Mouse (Mus musculus): ENCODE data around the gene Dock3. TPM values are rescaled to one million over a fixed set of nuclear protein-coding genes. Genes with fewer than 3 reads are reported as not detected.

Dock3 gene
- polyA plus RNA-seq, 1 experiment, result 4.5 TPM

DNA sequence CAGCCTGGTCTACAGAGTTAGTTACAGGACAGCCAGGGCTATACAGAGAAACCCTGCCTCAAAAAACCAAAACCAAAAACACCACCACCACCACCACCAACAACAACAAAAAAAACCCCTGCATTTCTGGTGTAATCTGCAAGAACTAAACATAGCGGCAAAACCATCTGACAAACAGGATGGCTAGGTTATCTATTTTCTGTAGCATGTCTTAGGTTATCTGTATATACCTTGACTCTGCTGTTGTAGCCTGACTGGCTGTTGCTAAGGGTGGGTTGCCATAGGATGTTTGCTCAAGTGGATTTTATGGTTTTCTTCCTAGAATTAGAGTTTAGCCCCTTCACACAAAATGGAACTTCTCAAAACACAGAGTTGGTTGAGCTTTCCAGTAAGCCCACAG, 38.1 kb upstream of the Dock3 start:
- no peak overlapping the region for H3K27ac ChIP-seq (ENCODE audit: insufficient read depth, low read length)
- TF ChIP-seq CTCF (IDR thresholded peaks at IDR 0.05; ENCODE audit: low read depth, low read length) (no peak), EP300 (IDR thresholded peaks at IDR 0.05; ENCODE audit: insufficient read depth, low read depth, low read length) (no peak), POLR2A (IDR thresholded peaks at IDR 0.05; ENCODE audit: insufficient read depth, low read length) (no peak)
- peaks cover 4% of the 10 kb centered on the region for H3K4me1 ChIP-seq (ENCODE audit: control insufficient read depth, insufficient read depth, low read length)
- no peaks in the 10 kb centered on the region for H3K9me3 ChIP-seq (replicated peaks; ENCODE audit: control insufficient read depth, insufficient read depth, low read length, poor library complexity, severe bottlenecking)
- H3K27me3 ChIP-seq (ENCODE audit: control insufficient read depth, insufficient read depth, low read length, poor library complexity, severe bottlenecking), result no peaks in the 10 kb centered on the region
- no peaks in the 10 kb centered on the region for H3K36me3 ChIP-seq (ENCODE audit: control insufficient read depth, insufficient read depth, low read length, poor library complexity, severe bottlenecking)
- no peak overlapping the region for H3K4me3 ChIP-seq (ENCODE audit: low read depth, low read length)
- no peak overlapping the region for H3K9ac ChIP-seq (ENCODE audit: low read depth, poor library complexity, severe bottlenecking)

DNA sequence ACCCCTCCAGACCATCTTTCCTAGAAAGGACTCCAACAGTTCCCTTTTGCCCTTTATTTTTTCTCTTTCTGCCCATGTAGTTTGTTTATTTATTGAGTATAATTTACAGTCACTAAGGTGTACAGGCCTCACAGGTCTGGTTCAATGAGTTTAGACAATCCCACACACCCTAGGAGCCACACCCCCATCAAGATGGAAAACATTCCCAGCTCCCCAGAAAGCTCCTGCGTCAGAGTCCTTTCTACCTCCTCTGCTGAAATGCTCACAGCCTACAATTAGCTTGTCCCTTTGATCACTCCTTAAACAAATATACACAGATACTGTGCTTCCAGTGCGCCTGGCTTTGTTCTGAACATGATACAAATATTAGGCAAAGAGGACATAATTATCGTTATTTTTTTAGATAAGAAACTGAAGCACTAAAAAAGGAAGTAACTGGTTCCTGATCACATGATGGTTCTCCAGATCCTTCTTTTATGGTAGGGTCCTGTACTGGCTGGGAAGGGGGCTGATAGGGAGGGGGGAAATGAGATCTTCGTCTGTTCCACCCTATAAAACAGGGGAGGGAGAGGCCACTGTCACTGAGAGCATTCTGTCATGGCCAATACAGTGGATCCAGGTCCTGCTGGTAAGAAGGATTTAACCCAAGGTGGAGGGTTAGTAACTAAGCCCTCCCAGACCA, 36.2 kb upstream of the Dock3 start:
- H3K4me3 ChIP-seq (ENCODE audit: low read depth, low read length), result no peak overlapping the region
- TF ChIP-seq CTCF (IDR thresholded peaks at IDR 0.05; ENCODE audit: low read depth, low read length), result no peak
- no peak for TF ChIP-seq POLR2A (IDR thresholded peaks at IDR 0.05; ENCODE audit: insufficient read depth, low read length)
- TF ChIP-seq EP300 (IDR thresholded peaks at IDR 0.05; ENCODE audit: insufficient read depth, low read depth, low read length), result no peak
- no peak overlapping the region for H3K9ac ChIP-seq (ENCODE audit: low read depth, poor library complexity, severe bottlenecking)
- H3K9me3 ChIP-seq (replicated peaks; ENCODE audit: control insufficient read depth, insufficient read depth, low read length, poor library complexity, severe bottlenecking), result no peaks in the 10 kb centered on the region
- H3K27ac ChIP-seq (ENCODE audit: insufficient read depth, low read length), result no peak overlapping the region
- H3K4me1 ChIP-seq (ENCODE audit: control insufficient read depth, insufficient read depth, low read length), result peaks cover 4% of the 10 kb centered on the region
- no peaks in the 10 kb centered on the region for H3K27me3 ChIP-seq (ENCODE audit: control insufficient read depth, insufficient read depth, low read length, poor library complexity, severe bottlenecking)
- no peaks in the 10 kb centered on the region for H3K36me3 ChIP-seq (ENCODE audit: control insufficient read depth, insufficient read depth, low read length, poor library complexity, severe bottlenecking)

DNA sequence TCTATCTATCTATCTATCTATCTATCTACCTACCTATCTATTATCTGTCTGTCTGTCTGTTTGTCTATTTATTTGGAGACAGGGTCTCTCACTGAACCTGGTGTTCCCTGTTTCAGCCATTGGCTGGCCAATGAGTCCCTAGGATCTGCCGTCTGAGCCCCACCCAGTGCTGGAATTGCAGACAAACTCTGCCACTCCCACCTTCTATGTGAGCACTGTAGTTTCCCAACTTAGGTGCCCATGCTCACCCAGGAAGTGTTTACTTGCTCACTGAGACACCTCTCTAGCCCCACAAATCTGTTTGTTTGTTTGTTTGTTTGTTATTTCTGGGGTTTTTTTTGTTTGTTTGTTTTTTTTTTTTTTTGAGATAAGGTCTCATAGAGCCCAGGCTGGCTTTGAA, 35.3 kb upstream of the Dock3 start:
- peaks cover 4% of the 10 kb centered on the region for H3K4me1 ChIP-seq (ENCODE audit: control insufficient read depth, insufficient read depth, low read length)
- no peaks in the 10 kb centered on the region for H3K36me3 ChIP-seq (ENCODE audit: control insufficient read depth, insufficient read depth, low read length, poor library complexity, severe bottlenecking)
- H3K4me3 ChIP-seq (ENCODE audit: low read depth, low read length), result no peak overlapping the region
- TF ChIP-seq POLR2A (IDR thresholded peaks at IDR 0.05; ENCODE audit: insufficient read depth, low read length) (no peak), CTCF (IDR thresholded peaks at IDR 0.05; ENCODE audit: low read depth, low read length) (no peak), EP300 (IDR thresholded peaks at IDR 0.05; ENCODE audit: insufficient read depth, low read depth, low read length) (no peak)
- no peak overlapping the region for H3K9ac ChIP-seq (ENCODE audit: low read depth, poor library complexity, severe bottlenecking)
- H3K27ac ChIP-seq (ENCODE audit: insufficient read depth, low read length), result no peak overlapping the region
- no peaks in the 10 kb centered on the region for H3K27me3 ChIP-seq (ENCODE audit: control insufficient read depth, insufficient read depth, low read length, poor library complexity, severe bottlenecking)
- no peaks in the 10 kb centered on the region for H3K9me3 ChIP-seq (replicated peaks; ENCODE audit: control insufficient read depth, insufficient read depth, low read length, poor library complexity, severe bottlenecking)

DNA sequence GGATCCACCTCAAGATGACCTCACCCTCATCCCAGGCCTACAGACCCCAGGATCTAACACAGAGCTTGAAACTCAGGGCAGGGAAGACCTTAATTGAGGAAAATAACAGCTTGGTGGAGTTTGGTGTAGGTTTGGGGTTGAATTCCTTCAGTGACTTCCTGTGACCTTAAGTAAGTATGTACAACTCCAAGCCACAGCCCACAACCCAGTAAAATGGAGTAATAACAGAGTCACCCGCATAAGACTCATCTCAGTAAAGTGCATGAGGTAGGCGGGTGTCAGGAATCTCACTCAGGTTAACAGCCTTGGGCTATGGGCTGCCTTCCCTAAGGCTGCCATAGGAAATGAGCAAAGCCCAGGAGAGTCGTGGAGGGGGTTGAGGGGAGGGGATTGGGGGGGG, 33.0 kb upstream of the Dock3 start:
- no peak for TF ChIP-seq POLR2A (IDR thresholded peaks at IDR 0.05; ENCODE audit: insufficient read depth, low read length)
- TF ChIP-seq CTCF (IDR thresholded peaks at IDR 0.05; ENCODE audit: low read depth, low read length), result no peak
- no peak for TF ChIP-seq EP300 (IDR thresholded peaks at IDR 0.05; ENCODE audit: insufficient read depth, low read depth, low read length)
- Histone ChIP-seq H3K27ac (ENCODE audit: insufficient read depth, low read length) (no peak overlapping the region), H3K9ac (ENCODE audit: low read depth, poor library complexity, severe bottlenecking) (no peak overlapping the region), H3K4me1 (ENCODE audit: control insufficient read depth, insufficient read depth, low read length) (peaks cover 2% of the 10 kb centered on the region), H3K36me3 (ENCODE audit: control insufficient read depth, insufficient read depth, low read length, poor library complexity, severe bottlenecking) (0 out of 2 replicates have a peak, but pooled peaks cover 6% of the 10 kb centered on the region), H3K4me3 (ENCODE audit: low read depth, low read length) (no peak overlapping the region), H3K27me3 (ENCODE audit: control insufficient read depth, insufficient read depth, low read length, poor library complexity, severe bottlenecking) (no peaks in the 10 kb centered on the region), H3K9me3 (replicated peaks; ENCODE audit: control insufficient read depth, insufficient read depth, low read length, poor library complexity, severe bottlenecking) (no peaks in the 10 kb centered on the region)

DNA sequence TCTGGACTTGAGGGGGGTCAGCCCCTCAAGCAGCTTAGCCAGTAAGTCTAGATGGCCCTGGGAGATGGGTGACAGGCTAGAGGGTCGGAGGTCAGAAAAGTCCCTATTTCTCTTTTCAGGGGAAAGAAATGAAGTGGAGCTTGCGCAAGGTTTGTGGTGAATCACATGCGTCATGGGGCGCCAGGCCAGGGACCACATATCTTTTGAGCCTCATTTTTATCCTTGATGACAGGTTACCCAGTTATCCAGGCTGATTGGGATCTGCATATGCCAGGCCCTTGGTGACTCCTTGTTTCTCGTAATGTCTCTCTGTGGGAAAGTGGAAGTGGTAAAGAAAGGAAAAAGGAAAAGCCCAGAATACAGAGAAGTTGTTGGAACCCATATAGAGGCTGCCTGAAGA, 32.2 kb upstream of the Dock3 start:
- Histone ChIP-seq H3K36me3 (ENCODE audit: control insufficient read depth, insufficient read depth, low read length, poor library complexity, severe bottlenecking) (0 out of 2 replicates have a peak, but pooled peaks cover 9% of the 10 kb centered on the region), H3K9me3 (replicated peaks; ENCODE audit: control insufficient read depth, insufficient read depth, low read length, poor library complexity, severe bottlenecking) (no peaks in the 10 kb centered on the region), H3K27me3 (ENCODE audit: control insufficient read depth, insufficient read depth, low read length, poor library complexity, severe bottlenecking) (no peaks in the 10 kb centered on the region), H3K27ac (ENCODE audit: insufficient read depth, low read length) (no peak overlapping the region), H3K4me3 (ENCODE audit: low read depth, low read length) (no peak overlapping the region), H3K9ac (ENCODE audit: low read depth, poor library complexity, severe bottlenecking) (no peak overlapping the region), H3K4me1 (ENCODE audit: control insufficient read depth, insufficient read depth, low read length) (peaks cover 2% of the 10 kb centered on the region)
- TF ChIP-seq CTCF (IDR thresholded peaks at IDR 0.05; ENCODE audit: low read depth, low read length) (no peak), POLR2A (IDR thresholded peaks at IDR 0.05; ENCODE audit: insufficient read depth, low read length) (no peak), EP300 (IDR thresholded peaks at IDR 0.05; ENCODE audit: insufficient read depth, low read depth, low read length) (no peak)

DNA sequence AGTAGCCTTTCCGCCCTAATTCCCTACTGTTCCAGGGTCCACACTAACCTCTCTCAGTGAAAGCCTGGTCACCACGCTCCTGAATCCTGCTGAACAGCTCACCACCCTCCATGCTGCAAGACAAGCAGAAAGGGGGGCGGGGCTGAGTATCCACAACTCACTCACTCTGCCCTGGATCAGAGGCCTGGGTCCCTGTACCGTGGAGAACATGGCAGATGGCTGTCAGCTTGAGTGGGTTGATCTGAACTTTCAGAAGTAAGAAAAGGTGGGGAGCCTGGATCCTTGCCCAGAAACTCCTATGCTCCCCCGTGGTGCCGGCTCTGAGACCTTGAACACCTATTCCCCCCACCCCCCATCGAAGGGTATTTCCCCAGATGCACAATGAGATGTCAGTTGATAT, 30.7 kb upstream of the Dock3 start:
- no peak overlapping the region for H3K4me3 ChIP-seq (ENCODE audit: low read depth, low read length)
- no peaks in the 10 kb centered on the region for H3K27me3 ChIP-seq (ENCODE audit: control insufficient read depth, insufficient read depth, low read length, poor library complexity, severe bottlenecking)
- no peak overlapping the region for H3K27ac ChIP-seq (ENCODE audit: insufficient read depth, low read length)
- H3K9me3 ChIP-seq (replicated peaks; ENCODE audit: control insufficient read depth, insufficient read depth, low read length, poor library complexity, severe bottlenecking), result no peaks in the 10 kb centered on the region
- H3K36me3 ChIP-seq (ENCODE audit: control insufficient read depth, insufficient read depth, low read length, poor library complexity, severe bottlenecking), result peaks cover 9% of the 10 kb centered on the region; the same call in 1 of the 2 replicates
- no peak overlapping the region for H3K9ac ChIP-seq (ENCODE audit: low read depth, poor library complexity, severe bottlenecking)
- peaks cover 2% of the 10 kb centered on the region for H3K4me1 ChIP-seq (ENCODE audit: control insufficient read depth, insufficient read depth, low read length)
- TF ChIP-seq CTCF (IDR thresholded peaks at IDR 0.05; ENCODE audit: low read depth, low read length), result no peak
- TF ChIP-seq EP300 (IDR thresholded peaks at IDR 0.05; ENCODE audit: insufficient read depth, low read depth, low read length), result no peak
- TF ChIP-seq POLR2A (IDR thresholded peaks at IDR 0.05; ENCODE audit: insufficient read depth, low read length), result no peak

All from ES-Bruce4 (cell line).